Mouse (Mus musculus) kidney, adult 10 weeks (tissue): ENCODE results near the gene Agl. TPM values are rescaled to one million over a fixed set of nuclear protein-coding genes. Genes with fewer than 3 reads are reported as not detected.

Source experiments
- polyA plus RNA-seq: library from polyadenylated mRNA; stranded (reverse); fragments of 350-450 nt; fragmentation: Illumina TruSeq; extraction: RNeasy Lipid Tissue Mini Kit (QIAGEN cat#74804); gene quantifications from one replicate; pipeline ENCODE4 v1.2.3, GENCODE M21; 2014; ENCODE audit warnings: low read depth, low replicate concordance

The Agl gene
- 33.4 TPM for polyA plus RNA-seq

GRCm38 (mm10) chr3:116807811-116808506, at the start of gene Agl:
Gene Agl, minus strand, starts transcription at chr3:116808166.

GRCm38 (mm10) chr3:116712436-116712881, 95.5 kb downstream of the Agl start, which contains the start of gene Slc35a3:
Gene Slc35a3, minus strand, starts transcription at chr3:116712831.

Other genes with a start within 250 kb of the Agl start
- gene Lrrc39, start 245.2 kb downstream of the Agl start, polyA plus RNA-seq = 0.16 TPM
- 2.8 TPM for gene Sass6, start 213.2 kb downstream of the Agl start, polyA plus RNA-seq
- gene Trmt13, start 193.6 kb downstream of the Agl start, polyA plus RNA-seq = 11.9 TPM
- 110 TPM for gene Mfsd14a, start 145.5 kb downstream of the Agl start, polyA plus RNA-seq
- not detected for gene Gm43191, start 126.9 kb downstream of the Agl start, polyA plus RNA-seq
- gene Slc35a3, start 95.3 kb downstream of the Agl start, polyA plus RNA-seq = 184 TPM
- 31.8 TPM for gene Frrs1, start 51.3 kb upstream of the Agl start, polyA plus RNA-seq
- not detected for gene 4930455H04Rik, start 160.1 kb upstream of the Agl start, polyA plus RNA-seq
- 9.0 TPM for gene Palmd, start 160.8 kb upstream of the Agl start, polyA plus RNA-seq